Mouse (Mus musculus) thymus, postnatal 14 days (tissue): ENCODE data around the gene H2-Q10.

Experiments
- DNase-seq: peaks from one replicate; pipeline ENCODE4 v3.0.0; 2021

Gene H2-Q10

GRCm38 (mm10) chr17:35516652-35517500, 47.0 kb downstream of the H2-Q10 start, which contains the start of the genes Tcf19 and Cchcr1:
Gene Tcf19, minus strand, starts transcription at chr17:35516824.
Gene Cchcr1, plus strand, starts transcription at chr17:35517100.
- peak; percentile 99 for DNase-seq

GRCm38 (mm10) chr17:35517526-35517925, 47.6 kb downstream of the H2-Q10 start:
- DNase-seq: no peak
